Mouse (Mus musculus) common myeloid progenitor, adult 5-6 weeks (primary cell): ENCODE data around the gene Kif13a. TPM values are rescaled to one million over a fixed set of nuclear protein-coding genes. Genes with fewer than 3 reads are reported as not detected.

ENCODE experiments used
- ATAC-seq: replicated peaks from 2 replicates; pipeline ENCODE4 v1.8.0; 2016; ENCODE audit warnings: low read depth, mild to moderate bottlenecking, moderate TSS enrichment, inconsistent platforms; ENCODE audit not compliant: poor library complexity, severe bottlenecking
- total RNA-seq: library from RNA; stranded (forward); fragments of 200-1000, 187-1606 nt; gene quantifications from 2 replicates; pipeline ENCODE4 v1.2.3, GENCODE M21; 2017

Kif13a gene
- total RNA-seq, 1 experiment from 2014 or later, result 43.5 TPM

- ATAC-seq, result no peak
These were observed 1.3 kb downstream of the Kif13a start for GRCm38 (mm10) chr13:46928404-46928803.

DNA sequence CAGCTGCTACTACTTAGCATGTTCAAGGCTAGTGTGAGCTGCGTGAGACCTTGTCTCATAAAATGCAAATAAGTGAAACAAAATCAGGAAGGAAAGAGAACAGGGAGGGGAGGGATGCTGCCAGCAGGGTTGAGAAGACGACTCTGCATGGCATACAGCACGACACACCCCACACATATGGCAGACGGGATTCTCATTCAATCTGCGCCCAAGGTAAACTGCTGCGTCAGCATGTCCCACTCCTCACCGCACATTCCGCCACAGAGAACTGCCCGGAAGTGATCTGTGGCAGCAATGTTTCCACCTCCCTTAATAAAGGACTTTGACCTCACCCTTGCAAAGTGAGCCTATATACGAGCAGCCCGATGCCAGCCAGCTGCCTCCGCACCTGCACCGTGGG is 4.0 kb downstream of the Kif13a start:
- no peak for ATAC-seq

- ATAC-seq, result no peak
These were observed 8.1 kb downstream of the Kif13a start for GRCm38 (mm10) chr13:46921559-46921958.

DNA sequence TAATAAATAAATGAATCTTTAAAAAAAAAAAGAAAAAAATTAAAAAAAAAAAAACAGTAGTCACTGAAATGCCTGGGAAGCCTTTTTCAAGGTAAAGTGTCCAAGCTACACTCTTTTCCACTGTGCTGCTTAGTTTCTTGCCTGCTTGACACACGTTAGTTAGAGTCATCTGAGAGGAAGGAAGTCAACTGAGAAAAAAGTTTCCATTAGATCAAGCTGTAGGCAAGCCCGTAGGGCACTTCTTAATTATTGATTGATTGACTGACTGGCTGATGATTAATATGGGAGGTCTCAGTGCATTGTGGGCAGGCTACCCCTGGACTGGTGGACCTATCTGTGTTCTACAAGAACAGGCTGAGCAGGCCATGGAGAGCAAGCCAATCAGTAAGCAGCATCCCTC is 9.9 kb downstream of the Kif13a start:
- ATAC-seq, result 0 out of 2 replicates have a peak, but pooled peaks have one; percentile 25

DNA sequence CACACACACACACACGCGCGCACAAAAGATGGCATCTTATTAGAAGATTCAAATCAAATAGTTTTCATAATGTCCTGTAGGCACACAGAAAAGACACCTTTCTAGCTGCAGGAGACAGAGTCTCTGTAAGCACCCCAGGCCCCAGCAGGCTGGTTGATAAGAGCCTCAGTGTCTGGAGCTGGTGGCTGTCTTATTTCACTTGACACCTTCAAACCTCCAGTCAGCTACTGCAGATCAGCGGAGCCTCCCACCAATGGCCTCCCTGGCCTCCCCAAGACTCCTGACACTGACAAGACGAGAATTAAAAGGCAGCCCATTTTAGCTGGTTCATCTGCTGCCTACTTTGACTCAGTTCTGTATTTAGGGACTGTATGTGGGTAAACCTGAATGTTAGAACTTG is 11.2 kb downstream of the Kif13a start:
- no peak for ATAC-seq

GRCm38 (mm10) chr13:46911960-46912359 is 17.7 kb downstream of the Kif13a start:
- no peak for ATAC-seq

GRCm38 (mm10) chr13:46911018-46911419 is 18.6 kb downstream of the Kif13a start:
- no peak for ATAC-seq

- no peak for ATAC-seq
These were observed 19.7 kb downstream of the Kif13a start for GRCm38 (mm10) chr13:46909946-46910345.

GRCm38 (mm10) chr13:46909005-46909565 is 20.6 kb downstream of the Kif13a start:
- no peak for ATAC-seq

GRCm38 (mm10) chr13:46908387-46908786 is 21.3 kb downstream of the Kif13a start:
- no peak for ATAC-seq

GRCm38 (mm10) chr13:46907861-46908260 is 21.8 kb downstream of the Kif13a start:
- no peak for ATAC-seq

DNA sequence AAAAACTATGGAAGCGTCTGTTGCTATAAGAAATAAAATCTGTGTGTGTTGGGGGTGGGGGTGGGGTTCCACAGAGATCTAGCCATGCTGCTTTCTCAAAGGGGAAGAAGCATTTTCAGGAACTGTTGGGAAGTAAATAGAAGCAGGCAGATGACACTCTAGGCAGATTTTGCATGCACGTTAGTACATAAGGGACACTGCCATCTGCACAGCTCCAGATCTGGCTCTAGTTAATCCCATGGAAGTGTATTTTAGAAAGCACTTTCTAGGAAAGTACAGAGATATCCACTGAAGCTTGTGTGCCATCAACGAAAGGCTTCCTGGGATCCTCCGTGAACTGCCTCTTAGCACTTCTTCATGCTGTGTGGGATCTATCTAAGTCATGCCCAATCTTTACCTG is 22.6 kb downstream of the Kif13a start:
- no peak for ATAC-seq

DNA sequence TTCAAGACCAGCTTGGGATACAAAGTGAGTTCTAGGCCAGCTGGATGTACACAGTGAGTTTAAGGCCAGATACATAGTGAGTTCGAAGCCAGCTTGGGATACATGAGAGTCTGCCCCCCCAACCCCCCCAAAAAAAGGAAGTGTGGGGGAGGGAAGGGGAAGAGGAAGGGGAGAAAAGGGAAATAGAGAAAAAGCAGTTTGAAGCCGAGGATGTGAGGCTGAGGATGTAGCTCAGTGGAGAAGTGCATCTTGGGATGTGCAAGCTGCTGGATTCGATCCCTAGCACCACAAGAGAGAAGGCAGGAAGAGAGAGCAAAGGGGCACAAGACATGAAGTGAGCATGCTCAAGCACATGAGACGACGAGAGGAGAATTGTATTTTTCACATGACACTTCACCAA is 23.7 kb downstream of the Kif13a start:
- ATAC-seq, result no peak

DNA sequence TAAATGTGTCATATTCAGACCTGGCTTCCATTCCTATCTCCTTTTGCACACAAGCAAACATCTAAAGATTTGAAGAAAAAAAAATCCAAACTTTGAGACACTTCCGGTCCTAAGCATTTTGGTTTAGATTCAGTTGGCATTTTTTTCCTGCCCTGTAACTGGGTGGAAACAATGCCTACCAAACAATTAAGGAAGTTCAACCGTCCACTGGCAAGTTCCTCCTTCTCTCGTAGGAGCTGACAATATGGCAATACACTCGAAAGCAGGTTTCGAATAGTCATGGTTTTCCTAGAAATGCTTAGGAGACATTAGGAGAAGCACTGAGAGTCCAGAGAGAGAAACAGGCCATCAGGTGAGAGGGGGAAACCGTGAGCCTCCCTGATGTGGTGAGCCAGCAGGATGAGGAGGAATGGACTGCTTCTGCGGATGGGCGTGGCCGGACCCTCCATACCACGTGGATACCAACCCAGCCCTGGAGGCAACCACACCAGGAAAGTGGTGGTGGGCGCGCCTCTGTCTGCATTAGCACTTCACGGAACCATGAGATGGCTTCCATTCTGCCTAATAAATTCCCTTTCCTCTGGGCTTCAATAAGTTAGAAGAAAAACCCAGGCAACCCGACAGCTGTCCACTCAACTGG is 24.6 kb downstream of the Kif13a start:
- peak; percentile 88 for ATAC-seq

DNA sequence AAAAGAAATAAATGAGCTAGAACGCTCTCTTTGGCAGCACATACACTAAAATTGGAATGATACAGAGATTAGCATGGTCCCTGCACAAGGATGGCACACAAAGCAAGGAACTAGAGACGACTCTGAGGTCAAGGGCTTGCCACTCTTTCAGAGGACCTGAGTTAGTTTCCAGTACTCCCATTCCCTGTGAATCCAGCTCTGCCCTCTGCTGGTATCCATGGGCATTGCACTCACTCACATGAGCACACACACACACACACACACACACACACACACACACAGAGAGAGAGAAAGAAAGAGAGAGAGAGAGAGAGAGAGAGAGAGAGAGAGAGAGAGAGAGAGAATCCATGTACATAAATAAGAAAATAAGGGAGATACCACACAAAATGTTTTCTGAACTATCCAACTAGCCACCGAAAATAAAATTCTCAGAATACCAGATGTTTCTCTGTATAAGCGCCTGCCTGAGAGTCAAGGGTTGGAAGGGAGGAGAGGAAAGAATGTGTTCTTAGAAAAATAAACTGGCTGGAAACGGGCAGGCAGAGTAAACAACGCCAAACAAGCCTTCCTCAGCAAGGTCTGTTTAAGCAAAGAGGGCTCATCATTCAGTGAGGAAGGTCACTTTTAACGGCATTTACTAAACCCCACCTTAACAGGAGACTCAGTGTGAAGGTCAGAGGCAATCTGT is 27.0 kb downstream of the Kif13a start:
- no peak for ATAC-seq

- ATAC-seq, result no peak
These were observed 28.7 kb downstream of the Kif13a start for GRCm38 (mm10) chr13:46900870-46901555.

- ATAC-seq, result no peak
These were observed 30.8 kb downstream of the Kif13a start for GRCm38 (mm10) chr13:46898837-46899236.

- ATAC-seq, result no peak
These were observed 31.3 kb downstream of the Kif13a start for GRCm38 (mm10) chr13:46898411-46898810.

DNA sequence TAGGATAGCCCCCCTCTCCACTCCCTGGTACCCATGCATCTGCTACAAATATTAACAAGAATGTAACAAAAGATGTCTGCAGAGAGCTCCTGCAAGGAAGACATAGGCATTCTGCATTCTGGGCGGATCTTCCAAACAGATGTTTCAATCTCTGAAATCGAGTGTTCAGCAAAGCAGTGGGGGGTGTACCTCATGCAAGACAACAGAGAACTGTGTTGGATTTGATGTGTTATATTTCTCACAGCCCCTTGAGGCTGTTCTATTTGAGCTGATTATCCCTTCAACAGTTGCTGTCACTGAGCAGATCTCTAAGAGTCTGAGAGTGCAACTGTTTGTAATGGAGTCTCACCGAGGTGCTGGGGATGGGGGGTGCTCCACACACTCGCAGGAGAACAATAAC is 37.3 kb downstream of the Kif13a start:
- no peak for ATAC-seq

- ATAC-seq, result no peak
These were observed 41.5 kb downstream of the Kif13a start for GRCm38 (mm10) chr13:46888150-46888683.
